Mouse (Mus musculus): Measurements from ENCODE around the gene Olfr1413.
A peak's percentile ranks its signal among the peaks of the same experiment; 100 is the strongest.

Olfr1413 gene

DNA sequence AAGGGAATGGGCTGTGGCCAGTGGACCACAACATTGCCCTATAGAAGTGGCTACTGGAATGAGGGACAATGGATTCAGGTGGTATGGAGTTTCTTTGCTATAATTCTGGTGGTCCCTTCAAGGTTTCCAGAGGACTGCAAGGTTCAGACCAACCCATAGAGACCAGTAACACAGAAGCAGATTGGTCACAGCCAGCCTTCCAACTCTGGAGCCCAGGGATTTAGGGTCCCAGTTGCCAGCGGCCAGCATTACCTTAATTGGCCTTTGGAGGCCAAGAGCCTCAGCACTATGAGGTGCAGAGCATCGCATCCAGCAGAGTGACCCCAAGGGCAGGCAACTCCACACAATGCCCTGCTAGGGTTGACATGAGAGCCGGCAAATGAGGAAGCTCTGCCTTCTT is at the start of gene Olfr1413:
Gene Olfr1413, plus strand, starts transcription at position 301 of the 400 bp plus-strand sequence.
- no peak for DNase-seq (ENCODE audit: low spot score in 2 of 2)

DNA sequence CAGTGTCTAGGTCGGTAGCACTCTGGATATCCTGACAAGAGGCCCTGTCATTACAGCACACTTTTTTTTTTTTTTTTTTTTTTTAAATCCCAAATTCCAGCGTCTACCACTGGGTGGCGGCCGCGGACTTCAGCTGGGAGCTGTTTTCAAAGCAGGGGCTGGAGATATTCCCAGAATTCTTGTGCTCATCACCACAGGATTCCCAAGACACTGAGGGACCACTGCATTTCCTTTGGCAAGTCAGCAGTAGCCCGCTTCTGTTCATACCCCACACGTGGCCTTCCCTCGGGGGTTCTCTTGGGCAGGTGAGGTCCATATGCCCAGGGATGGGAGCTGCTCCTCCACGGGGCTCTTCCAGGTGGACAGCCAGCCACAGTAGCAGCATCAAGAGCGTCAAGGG is 49.7 kb upstream of the Olfr1413 start:
- DNase-seq (ENCODE audit: low spot score in 2 of 2), result no peak

GRCm38 (mm10) chr1:92523764-92524163 is 47.4 kb upstream of the Olfr1413 start:
- no peak for DNase-seq (ENCODE audit: low spot score in 2 of 2)

DNA sequence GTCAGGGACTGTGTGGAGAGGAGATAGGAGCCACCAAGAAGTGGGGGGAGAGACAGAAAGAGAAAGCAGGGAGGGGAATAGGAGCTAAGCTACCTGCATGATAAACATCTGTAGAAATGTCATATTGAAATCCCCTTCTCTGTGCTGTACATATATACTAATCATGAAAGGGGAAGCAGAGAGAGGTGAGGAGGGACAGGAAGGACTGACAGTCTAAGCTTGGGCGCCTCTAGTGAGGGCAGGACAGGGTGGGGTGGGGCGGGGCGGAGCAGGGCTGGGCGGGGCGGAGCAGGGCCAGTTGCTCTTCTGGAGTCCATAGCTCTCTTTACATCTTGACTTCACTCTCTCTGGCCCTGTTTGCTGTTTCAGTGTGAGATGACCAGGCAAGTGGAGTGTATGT is 34.1 kb upstream of the Olfr1413 start:
- no peak for DNase-seq (ENCODE audit: low spot score in 2 of 2)

- DNase-seq (ENCODE audit: low spot score in 2 of 2), result no peak
Measured at GRCm38 (mm10) chr1:92539071-92539470, 32.1 kb upstream of the Olfr1413 start.

GRCm38 (mm10) chr1:92545929-92546328 is 25.2 kb upstream of the Olfr1413 start:
- DNase-seq (ENCODE audit: low spot score in 2 of 2), result no peak

GRCm38 (mm10) chr1:92585479-92585878 is 14.4 kb downstream of the Olfr1413 start, which contains the start of gene Olfr1412:
Gene Olfr1412, plus strand, starts transcription at chr1:92585779.
- DNase-seq (ENCODE audit: low spot score in 2 of 2), result no peak

GRCm38 (mm10) chr1:92594111-92594510 is 23.0 kb downstream of the Olfr1413 start, which contains the start of gene Olfr1411:
Gene Olfr1411, plus strand, starts transcription at chr1:92594411.
- no peak for DNase-seq (ENCODE audit: low spot score in 2 of 2)

- no peak for DNase-seq (ENCODE audit: low spot score in 2 of 2)
Measured at GRCm38 (mm10) chr1:92596019-92596418, 24.9 kb downstream of the Olfr1413 start.

DNA sequence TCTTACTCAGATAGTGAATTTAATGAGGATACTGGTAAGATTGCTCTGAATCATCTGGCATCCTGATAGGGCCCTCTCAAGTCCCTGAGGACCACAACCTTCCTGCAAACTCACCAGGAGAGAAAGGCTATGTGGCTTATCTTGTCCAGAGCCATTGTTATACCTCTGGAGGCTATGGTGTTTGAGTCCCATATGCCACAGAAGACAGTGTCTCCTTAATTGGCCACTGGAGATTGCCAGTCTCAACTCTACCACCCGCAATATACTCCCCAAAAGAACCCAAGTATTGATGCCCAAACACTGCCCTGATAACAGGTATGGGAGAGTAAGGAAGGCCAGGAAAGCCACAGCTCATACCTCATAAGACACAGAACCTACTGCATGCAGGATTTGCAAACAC is 34.4 kb downstream of the Olfr1413 start, which contains the start of gene Olfr1410:
Gene Olfr1410, plus strand, starts transcription at position 301 of the 400 bp plus-strand sequence.
- DNase-seq (ENCODE audit: low spot score in 2 of 2), result no peak

GRCm38 (mm10) chr1:92607711-92608110 is 36.6 kb downstream of the Olfr1413 start:
- DNase-seq (ENCODE audit: low spot score in 2 of 2), result no peak

DNA sequence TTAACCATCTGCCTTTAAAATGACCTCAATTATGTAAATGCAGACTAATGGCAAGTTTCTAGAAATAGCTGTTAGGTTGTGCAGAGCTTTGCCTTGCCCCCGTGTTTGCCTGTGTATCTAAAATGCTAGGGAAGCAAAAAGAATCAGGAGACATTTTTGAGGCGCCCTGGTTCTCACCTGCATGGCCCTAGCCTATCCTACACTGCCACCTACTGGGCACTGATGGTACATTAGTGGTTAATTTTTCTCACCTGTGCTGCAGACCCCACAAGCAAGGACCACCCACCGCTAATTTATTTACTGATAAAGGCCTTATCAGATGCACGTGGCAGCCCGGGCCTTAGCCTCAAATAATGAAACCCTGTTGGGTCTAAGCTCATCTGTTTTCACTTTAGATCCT is 39.9 kb downstream of the Olfr1413 start:
- no peak for DNase-seq (ENCODE audit: low spot score in 2 of 2)

- no peak for DNase-seq (ENCODE audit: low spot score in 2 of 2)
Measured at GRCm38 (mm10) chr1:92613175-92613574, 42.1 kb downstream of the Olfr1413 start.

DNA sequence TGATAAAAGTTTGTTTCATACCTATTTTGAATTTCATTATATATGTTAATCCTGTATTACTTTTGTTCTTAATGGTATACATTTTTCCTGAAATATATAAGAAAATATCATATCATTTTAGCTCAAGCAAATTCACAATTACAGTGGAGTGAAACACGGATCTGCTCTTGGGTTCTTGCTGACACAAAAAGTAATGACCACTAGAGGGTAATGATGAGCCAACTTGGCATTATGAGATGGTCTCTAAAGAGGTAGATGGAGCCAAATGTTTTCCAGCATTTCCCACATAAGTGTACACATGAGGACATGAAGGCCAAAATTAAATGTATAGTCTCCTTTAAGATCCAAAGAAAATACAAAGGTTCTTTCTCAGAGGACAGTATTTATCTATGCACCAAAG is 43.4 kb downstream of the Olfr1413 start:
- DNase-seq (ENCODE audit: low spot score in 2 of 2), result no peak

GRCm38 (mm10) chr1:92616046-92616445 is 44.9 kb downstream of the Olfr1413 start:
- no peak for DNase-seq (ENCODE audit: low spot score in 2 of 2)

DNA sequence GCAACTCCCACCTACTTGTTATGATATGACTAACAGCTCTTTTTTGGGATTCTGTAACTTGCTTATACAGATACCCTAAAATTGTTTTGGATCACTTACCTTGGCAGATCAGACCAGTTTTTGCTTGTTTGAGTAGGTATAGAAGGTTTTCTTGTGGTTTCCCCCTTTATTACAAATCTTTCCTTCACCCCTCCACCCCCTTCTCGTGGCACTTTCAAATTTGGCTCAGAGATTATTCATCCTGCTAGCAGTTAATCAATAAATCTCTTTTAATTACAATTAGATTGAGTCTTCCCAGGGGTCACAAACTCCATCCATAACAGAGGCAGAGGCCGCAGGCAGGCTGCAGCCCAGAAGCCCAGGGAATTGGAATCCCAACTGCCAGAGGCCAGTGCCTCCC is 46.4 kb downstream of the Olfr1413 start, which contains the start of gene Olfr12:
Gene Olfr12, plus strand, starts transcription at position 301 of the 400 bp plus-strand sequence.
- no peak for DNase-seq (ENCODE audit: low spot score in 2 of 2)

DNA sequence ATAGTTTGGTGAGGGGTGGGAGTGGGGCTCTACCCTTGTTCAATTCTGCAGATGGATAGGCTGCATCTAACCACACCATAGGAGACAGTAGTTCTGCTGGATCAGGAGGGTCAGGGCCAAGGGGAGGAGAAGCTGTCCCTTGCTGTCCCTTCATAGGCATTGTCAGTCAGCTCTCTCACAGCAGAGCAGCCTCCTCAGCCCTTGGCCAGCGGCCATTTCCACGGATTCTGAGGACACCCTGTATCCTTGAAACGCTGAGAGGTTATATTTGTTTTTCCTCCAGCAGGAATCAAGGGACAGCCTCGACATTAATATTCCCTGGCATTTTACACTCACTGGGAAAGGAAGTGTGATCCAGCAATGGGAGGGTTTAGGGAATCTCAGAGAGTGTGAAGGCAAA is 47.2 kb downstream of the Olfr1413 start:
- DNase-seq (ENCODE audit: low spot score in 2 of 2), result peak in 1 of 2 experiments; percentile 41

Data from urinary bladder, postnatal 4 days (tissue).